Mouse (Mus musculus) lung, postnatal 0 days (tissue): Measurements from ENCODE around the gene Trim59.

ENCODE experiments used
- CTCF ChIP-seq: IDR thresholded peaks from 2 replicates; pipeline ENCODE4 v1.5.1; 2016; ENCODE audit warnings: antibody characterized with exemption, mild to moderate bottlenecking
- EP300 ChIP-seq: IDR thresholded peaks from 2 replicates; pipeline ENCODE4 v1.6.1; 2016; ENCODE audit warnings: antibody characterized with exemption, mild to moderate bottlenecking, control low read depth

DNA sequence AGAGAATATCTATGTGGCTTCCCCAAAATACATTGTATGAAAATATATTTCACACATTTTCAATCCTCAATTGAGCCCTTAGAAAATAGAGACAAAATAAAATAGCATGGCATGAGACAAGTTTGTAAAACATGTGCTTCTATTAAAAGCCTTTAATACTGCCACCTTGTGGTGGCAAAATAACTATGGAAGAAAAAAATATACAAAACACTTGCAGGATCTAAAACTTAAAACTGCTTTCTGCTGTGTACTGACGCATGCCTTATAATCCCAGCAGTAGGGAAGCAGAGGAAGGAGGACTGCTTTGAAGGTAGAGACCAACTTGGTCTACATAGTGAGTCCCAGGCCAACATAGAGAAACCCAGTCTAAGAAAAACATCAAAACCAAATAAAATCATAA is 19.4 kb upstream of the Trim59 start:
- TF ChIP-seq CTCF (peak; percentile 66), EP300 (peak; percentile 26; the same call in 1 of the 2 replicates)
